Mouse (Mus musculus): ENCODE data around the gene Avp. TPM values are rescaled to one million over a fixed set of nuclear protein-coding genes. Genes with fewer than 3 reads are reported as not detected.
"Not testable (repeated sequence)": the region's sequence is repeated elsewhere in the genome, so short reads cannot be mapped to it uniquely, and the experiment has no call there.

Gene Avp
- 10 to 100 TPM; 15.5 to 25.6 TPM for total RNA-seq (2021)
- long read RNA-seq, experiment 1, transcript Avp-201 (3 exons, 577 nt) = major isoform, 9 of 10 reads
- long read RNA-seq, experiment 1, partial matches to known transcripts = 1 of 10 reads
- long read RNA-seq, experiment 1, other reads (novel, unspliced or antisense) = 0 of 10 reads
- long read RNA-seq, experiment 2, transcript Avp-201 (3 exons, 577 nt) = major isoform, 11 of 12 reads
- long read RNA-seq, experiment 2, partial matches to known transcripts = 1 of 12 reads
- long read RNA-seq, experiment 2, other reads (novel, unspliced or antisense) = 0 of 12 reads

GRCm38 (mm10) chr2:130582552-130582951 lies at the start of gene Avp:
Gene Avp (minus strand): TSS chr2:130582554.
- DNase-seq = no peak

GRCm38 (mm10) chr2:130629839-130630203 lies 47.5 kb upstream of the Avp start, which contains the start of the genes Fastkd5 and Ubox5:
Gene Fastkd5 (minus strand): TSS chr2:130630027.
Gene Ubox5 (minus strand): TSS chr2:130630038.
- DNase-seq = peak; percentile 92 to 99

- DNase-seq = no peak
These were observed 46.9 kb upstream of the Avp start for GRCm38 (mm10) chr2:130629080-130629838.

- no peak for DNase-seq
These were observed 46.1 kb upstream of the Avp start for GRCm38 (mm10) chr2:130628424-130628823.

GRCm38 (mm10) chr2:130618972-130619371 lies 36.6 kb upstream of the Avp start:
- DNase-seq = no peak

- no peak for DNase-seq
These were observed 30.7 kb upstream of the Avp start for GRCm38 (mm10) chr2:130613091-130613490.

GRCm38 (mm10) chr2:130602195-130602594 lies 19.8 kb upstream of the Avp start:
- DNase-seq = no peak

GRCm38 (mm10) chr2:130598399-130598798 lies 16.0 kb upstream of the Avp start:
- peak in 1 of 2 experiments; percentile 22 for DNase-seq

- peak in 1 of 2 experiments; percentile 50 for DNase-seq
These were observed 15.3 kb upstream of the Avp start for GRCm38 (mm10) chr2:130597601-130598010.

- no peak for DNase-seq
These were observed 13.2 kb upstream of the Avp start for GRCm38 (mm10) chr2:130595596-130595995.

- no peak for DNase-seq
These were observed 8.7 kb upstream of the Avp start for GRCm38 (mm10) chr2:130591016-130591415.

- peak; percentile 55 to 58 for DNase-seq
These were observed 7.4 kb upstream of the Avp start for GRCm38 (mm10) chr2:130589761-130590160.

GRCm38 (mm10) chr2:130589157-130589556 lies 6.8 kb upstream of the Avp start:
- no peak for DNase-seq

- DNase-seq = no peak
These were observed 6.0 kb upstream of the Avp start for GRCm38 (mm10) chr2:130588373-130588772.

GRCm38 (mm10) chr2:130586016-130586415 lies 3.7 kb upstream of the Avp start:
- no peak for DNase-seq

GRCm38 (mm10) chr2:130583902-130584560 lies 1.7 kb upstream of the Avp start:
- peak in 1 of 2 experiments; percentile 52 for DNase-seq

GRCm38 (mm10) chr2:130581201-130581600 lies 1.2 kb downstream of the Avp start:
- no peak for DNase-seq

- DNase-seq = no peak
These were observed 2.6 kb downstream of the Avp start for GRCm38 (mm10) chr2:130579791-130580190.

- DNase-seq = peak; percentile 36 to 74
These were observed 4.2 kb downstream of the Avp start for GRCm38 (mm10) chr2:130578148-130578547.

- DNase-seq = peak; percentile 55 to 63
These were observed 4.7 kb downstream of the Avp start for GRCm38 (mm10) chr2:130577632-130578031.

- no peak for DNase-seq
These were observed 5.3 kb downstream of the Avp start for GRCm38 (mm10) chr2:130577021-130577420.

GRCm38 (mm10) chr2:130576564-130576963 lies 5.8 kb downstream of the Avp start:
- not testable (repeated sequence) for DNase-seq

GRCm38 (mm10) chr2:130575873-130576272 lies 6.5 kb downstream of the Avp start, which contains the start of gene Oxt:
Gene Oxt (plus strand): TSS chr2:130576173.
- no peak for DNase-seq

All from heart, adult 18-20 months (tissue).